Comparison of ENCODE assay signal across 32 mouse cellular contexts in genomic region chr1:21428079-21428478, GRCm38 (mm10). TPM values are rescaled to one million over a fixed set of nuclear protein-coding genes. Genes with fewer than 3 reads are reported as not detected.
DNase-seq lines count a peak whose midpoint lies in the region; ATAC-seq and TF ChIP-seq lines count a peak whose summit lies in the region.
"Had no signal": no experiment of that assay in that cellular context is flagged by ENCODE, and none has a peak within 500 bp of the region (broad histone marks: within the 10 kb centered on the region; RNA-seq: fewer than 3 reads in every experiment).

No protein-coding gene starts in this region.

- no peak overlapping the region for H3K27ac ChIP-seq in midbrain, embryonic 12.5 days (replicated peaks)
- H3K27ac ChIP-seq in midbrain, postnatal 0 days (ENCODE audit: low read depth, low read length), result no peak overlapping the region
- H3K27ac ChIP-seq in midbrain, embryonic 15.5 days, result no peak overlapping the region
- H3K27ac ChIP-seq in midbrain, embryonic 13.5 days, result no peak overlapping the region
- H3K27ac ChIP-seq: embryonic facial prominence, embryonic 13.5 days; embryonic facial prominence, embryonic 15.5 days; forebrain, embryonic 10.5 days; forebrain, embryonic 12.5 days had no signal

- H3K4me2 ChIP-seq in midbrain, embryonic 12.5 days (replicated peaks), result no peak overlapping the region
- H3K4me2 ChIP-seq in midbrain, postnatal 0 days (ENCODE audit: low read depth, low read length, poor library complexity, severe bottlenecking), result no peak overlapping the region
- H3K4me2 ChIP-seq in midbrain, embryonic 15.5 days, result no peak overlapping the region
- no peak overlapping the region for H3K4me2 ChIP-seq in midbrain, embryonic 13.5 days (replicated peaks)
- H3K4me2 ChIP-seq: embryonic facial prominence, embryonic 13.5 days; embryonic facial prominence, embryonic 15.5 days; forebrain, embryonic 12.5 days had no signal

- H3K4me3 ChIP-seq in midbrain, embryonic 12.5 days, result no peak overlapping the region
- no peak overlapping the region for H3K4me3 ChIP-seq in midbrain, postnatal 0 days (ENCODE audit: low read depth, low read length)
- H3K4me3 ChIP-seq in midbrain, embryonic 15.5 days, result no peak overlapping the region
- H3K4me3 ChIP-seq in midbrain, embryonic 13.5 days (replicated peaks), result no peak overlapping the region
- H3K4me3 ChIP-seq: embryonic facial prominence, embryonic 13.5 days; embryonic facial prominence, embryonic 15.5 days; erythroblast, embryonic 14.5 days; forebrain, embryonic 10.5 days; forebrain, embryonic 12.5 days had no signal

- no peak overlapping the region for H3K9ac ChIP-seq in midbrain, embryonic 12.5 days (replicated peaks)
- H3K9ac ChIP-seq in midbrain, postnatal 0 days (replicated peaks; ENCODE audit: low read length, poor library complexity, severe bottlenecking), result no peak overlapping the region
- H3K9ac ChIP-seq in midbrain, embryonic 15.5 days, result no peak overlapping the region
- H3K9ac ChIP-seq in midbrain, embryonic 13.5 days (replicated peaks), result no peak overlapping the region
- H3K9ac ChIP-seq: embryonic facial prominence, embryonic 13.5 days; embryonic facial prominence, embryonic 15.5 days; forebrain, embryonic 12.5 days had no signal

- TF ChIP-seq CTCF in midbrain, postnatal 0 days (IDR thresholded peaks at IDR 0.05), result no peak

- WGBS in midbrain, embryonic 12.5 days, result 75% methylated on average over 4 of the region's 4 CpGs
- 55% methylated on average over 4 of the region's 4 CpGs for WGBS in midbrain, postnatal 0 days
- WGBS in midbrain, embryonic 15.5 days, result 62% methylated on average over 4 of the region's 4 CpGs
- 71% methylated on average over 4 of the region's 4 CpGs for WGBS in midbrain, embryonic 13.5 days

- no peaks in the 10 kb centered on the region for H3K9me3 ChIP-seq in midbrain, embryonic 12.5 days
- H3K9me3 ChIP-seq in midbrain, postnatal 0 days (ENCODE audit: low read length), result no peaks in the 10 kb centered on the region
- no peaks in the 10 kb centered on the region for H3K9me3 ChIP-seq in midbrain, embryonic 15.5 days
- no peaks in the 10 kb centered on the region for H3K9me3 ChIP-seq in midbrain, embryonic 13.5 days
- H3K9me3 ChIP-seq: embryonic facial prominence, embryonic 13.5 days; embryonic facial prominence, embryonic 15.5 days; forebrain, embryonic 10.5 days; forebrain, embryonic 12.5 days; G1E had no signal

- peak; percentile 50 for DNase-seq in gastrocnemius, adult 18-20 months (ENCODE audit: low spot score)
- no peak for DNase-seq in gastrocnemius, adult 8-10 months (ENCODE audit: low spot score in 2 of 2)
- DNase-seq in gastrocnemius, postnatal 25 days, result peak; percentile 13
- DNase-seq in gastrocnemius, postnatal 36 days, result no peak
- no peak for DNase-seq in midbrain, postnatal 0 days (ENCODE audit: low spot score)
- DNase-seq: adrenal gland, adult 2 months; adrenal gland, postnatal 10 days; adrenal gland, postnatal 25 days; B cell, adult 2 months; cerebellum, adult 11 months; cerebellum, adult 18-20 months; cerebellum, adult 8-10 months; cerebellum, adult 9-11 months; cerebellum, postnatal 14 days; cerebellum, postnatal 36 days; embryo, embryonic 11 days had no signal

- no peaks in the 10 kb centered on the region for H3K36me3 ChIP-seq in midbrain, embryonic 12.5 days
- no peaks in the 10 kb centered on the region for H3K36me3 ChIP-seq in midbrain, postnatal 0 days (ENCODE audit: insufficient read depth, low read length)
- H3K36me3 ChIP-seq in midbrain, embryonic 15.5 days (replicated peaks), result no peaks in the 10 kb centered on the region
- H3K36me3 ChIP-seq in midbrain, embryonic 13.5 days, result no peaks in the 10 kb centered on the region
- H3K36me3 ChIP-seq: embryonic facial prominence, embryonic 13.5 days; embryonic facial prominence, embryonic 15.5 days; forebrain, embryonic 10.5 days; forebrain, embryonic 12.5 days; G1E had no signal

- intact Hi-C loops in gastrocnemius, postnatal 36 days (cut with DNase I), result loop anchor here (10.0 kb wide), 1 partner anchor 107 kb away; no protein-coding TSS in a partner anchor

- no peaks in the 10 kb centered on the region for H3K27me3 ChIP-seq in midbrain, embryonic 12.5 days
- H3K27me3 ChIP-seq in midbrain, postnatal 0 days (ENCODE audit: insufficient read depth, low read length), result no peaks in the 10 kb centered on the region
- H3K27me3 ChIP-seq in midbrain, embryonic 15.5 days (replicated peaks), result no peaks in the 10 kb centered on the region
- no peaks in the 10 kb centered on the region for H3K27me3 ChIP-seq in midbrain, embryonic 13.5 days
- H3K27me3 ChIP-seq: CH12.LX; embryonic facial prominence, embryonic 13.5 days; embryonic facial prominence, embryonic 15.5 days; forebrain, embryonic 12.5 days had no signal

- peak; percentile 61 for ATAC-seq in midbrain, embryonic 12.5 days (ENCODE audit: low FRiP score, low read depth)
- ATAC-seq in midbrain, postnatal 0 days (ENCODE audit: low FRiP score), result no peak
- ATAC-seq in midbrain, embryonic 15.5 days (replicated peaks), result peak; percentile 65; the same call in 1 of the 2 replicates
- ATAC-seq in midbrain, embryonic 13.5 days, result no peak
- ATAC-seq: CD4-positive, CD25-positive, alpha-beta regulatory T cell, adult 4 months; forebrain, embryonic 14.5 days had no signal

- H3K4me1 ChIP-seq in midbrain, embryonic 12.5 days, result no peaks in the 10 kb centered on the region
- no peaks in the 10 kb centered on the region for H3K4me1 ChIP-seq in midbrain, postnatal 0 days (ENCODE audit: insufficient read depth, low read length)
- no peaks in the 10 kb centered on the region for H3K4me1 ChIP-seq in midbrain, embryonic 15.5 days
- no peaks in the 10 kb centered on the region for H3K4me1 ChIP-seq in midbrain, embryonic 13.5 days (replicated peaks)
- H3K4me1 ChIP-seq: embryonic facial prominence, embryonic 13.5 days; embryonic facial prominence, embryonic 15.5 days; forebrain, embryonic 10.5 days; forebrain, embryonic 12.5 days had no signal

RNA-seq across cellular contexts. Expression of gene Khdc1b, which starts 44.7 kb away (rescaled TPM):
- total RNA-seq in gastrocnemius, adult 18-20 months (2021), result not detected
- not detected for total RNA-seq in gastrocnemius, adult 8-10 months (2022)
- not detected for total RNA-seq in gastrocnemius, postnatal 25 days (2021)
- total RNA-seq in gastrocnemius, postnatal 36 days (2021), result not detected
- 0.15 and 0.24 TPM in 2 replicates for polyA plus RNA-seq in midbrain, embryonic 12.5 days (2016; fragmentation: Nextera tagmentation; extraction: Ambion mirVana)
- total RNA-seq in midbrain, postnatal 0 days (2014; rRNA removed), result not detected in 2 replicates
- polyA plus RNA-seq in midbrain, postnatal 0 days (2015; fragmentation: Nextera tagmentation; extraction: Ambion mirVana), result 0.11 TPM in 1 of 2 replicates, not detected in the other
- 0.14 TPM in 1 of 2 replicates, not detected in the other for polyA plus RNA-seq in midbrain, embryonic 15.5 days (2015; fragmentation: Nextera tagmentation; extraction: Ambion mirVana)
- polyA plus RNA-seq in midbrain, embryonic 13.5 days (2015; fragmentation: Nextera tagmentation; extraction: Ambion mirVana), result 0.16 TPM in 1 of 2 replicates, not detected in the other
- total RNA-seq: adrenal gland, adult 2 months; adrenal gland, postnatal 25 days; adrenal gland, postnatal 4 days; CH12.LX; common myeloid progenitor, adult 5-6 weeks had no signal
- polyA plus RNA-seq: adrenal gland, adult 2 months; brain, embryonic 14.5 days; embryonic facial prominence, embryonic 11.5 days; embryonic facial prominence, embryonic 13.5 days; erythroblast, embryonic 14.5 days; forebrain, embryonic 10.5 days; forebrain, embryonic 12.5 days; forebrain, embryonic 14.5 days; G1E had no signal

RNA-seq across cellular contexts. Expression of gene Khdc1c, which starts 59.9 kb away (rescaled TPM):
- total RNA-seq in gastrocnemius, adult 18-20 months (2021), result not detected
- not detected for total RNA-seq in gastrocnemius, adult 8-10 months (2022)
- not detected for total RNA-seq in gastrocnemius, postnatal 25 days (2021)
- total RNA-seq in gastrocnemius, postnatal 36 days (2021), result not detected
- polyA plus RNA-seq in midbrain, embryonic 12.5 days (2016; fragmentation: Nextera tagmentation; extraction: Ambion mirVana), result not detected in 2 replicates
- not detected in 2 replicates for total RNA-seq in midbrain, postnatal 0 days (2014; rRNA removed)
- polyA plus RNA-seq in midbrain, postnatal 0 days (2015; fragmentation: Nextera tagmentation; extraction: Ambion mirVana), result not detected in 2 replicates
- not detected in 2 replicates for polyA plus RNA-seq in midbrain, embryonic 15.5 days (2015; fragmentation: Nextera tagmentation; extraction: Ambion mirVana)
- polyA plus RNA-seq in midbrain, embryonic 13.5 days (2015; fragmentation: Nextera tagmentation; extraction: Ambion mirVana), result not detected in 2 replicates
- total RNA-seq: adrenal gland, adult 2 months; adrenal gland, postnatal 10 days; adrenal gland, postnatal 25 days; adrenal gland, postnatal 4 days; CH12.LX; common myeloid progenitor, adult 5-6 weeks had no signal
- polyA plus RNA-seq: adrenal gland, adult 2 months; brain, embryonic 14.5 days; CD4-positive, CD25-positive, alpha-beta regulatory T cell, adult 4 months; embryonic facial prominence, embryonic 11.5 days; embryonic facial prominence, embryonic 13.5 days; embryonic facial prominence, embryonic 15.5 days; erythroblast, embryonic 14.5 days; forebrain, embryonic 10.5 days; forebrain, embryonic 12.5 days; forebrain, embryonic 14.5 days; G1E had no signal

Comparison
In these comparisons a context has a peak if more than half of its experiments do, and no peak if none do; other contexts are left out.
1. DNase-seq: peak in gastrocnemius, adult 18-20 months (single experiment) and gastrocnemius, postnatal 25 days (single experiment); none in gastrocnemius, adult 8-10 months (0 of 2), gastrocnemius, postnatal 36 days (0 of 2) and midbrain, postnatal 0 days (single experiment).
2. ATAC-seq: peak in midbrain, embryonic 12.5 days (single experiment) and midbrain, embryonic 15.5 days (single experiment); none in midbrain, postnatal 0 days (single experiment) and midbrain, embryonic 13.5 days (single experiment).